29 mouse cellular contexts compared by ENCODE assay signal in the genomic region with DNA sequence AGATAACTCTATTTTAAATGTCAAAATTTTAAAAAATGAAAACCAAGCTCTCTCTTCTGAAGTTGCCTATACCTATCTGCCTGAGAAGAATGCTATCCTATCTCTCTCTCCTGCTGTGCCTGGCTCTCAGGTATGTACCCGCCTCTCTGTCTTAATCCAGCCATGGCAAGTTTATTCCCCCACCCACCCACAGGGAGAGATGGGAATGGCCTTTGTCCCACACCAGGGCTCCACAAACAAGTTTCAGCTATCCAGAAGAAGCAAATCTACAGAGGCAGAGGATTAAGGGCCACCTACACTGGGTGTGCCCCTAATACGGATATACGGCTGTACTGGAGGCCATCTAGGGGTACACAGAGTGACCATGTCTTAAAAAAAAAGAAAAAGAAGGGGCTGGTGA. TPM values are rescaled to one million over a fixed set of nuclear protein-coding genes. Genes with fewer than 3 reads are reported as not detected.
"Had no signal": no experiment of that assay in that cellular context is flagged by ENCODE, and none has a peak within 500 bp of the region (broad histone marks: within the 10 kb centered on the region; RNA-seq: fewer than 3 reads in every experiment).

No protein-coding gene starts in this region.

- H3K4me2 ChIP-seq: limb, embryonic 12.5 days; limb, embryonic 15.5 days; liver, embryonic 11.5 days; lung, embryonic 14.5 days; midbrain, embryonic 13.5 days; neural tube, embryonic 13.5 days had no signal

- H3K4me3 ChIP-seq: limb, embryonic 12.5 days; limb, embryonic 15.5 days; megakaryocyte, embryonic 14.5 days; midbrain, embryonic 10.5 days; midbrain, embryonic 13.5 days; myocyte; neural tube, embryonic 13.5 days had no signal

- ATAC-seq: liver, postnatal 0 days; midbrain, embryonic 13.5 days; midbrain, embryonic 16.5 days had no signal

- H3K9ac ChIP-seq: limb, embryonic 12.5 days; limb, embryonic 15.5 days; liver, embryonic 14.5 days; liver, postnatal 0 days; lung, embryonic 14.5 days; midbrain, embryonic 13.5 days; neural tube, embryonic 13.5 days had no signal

- DNase-seq: left cerebral cortex, postnatal 4 days; liver, postnatal 0 days; lung, embryonic 14.5 days; lung, postnatal 10 days; lung, postnatal 36 days; thymus, adult 18-20 months; thymus, postnatal 14 days; thymus, postnatal 4 days had no signal

- H3K27me3 ChIP-seq: limb, embryonic 12.5 days; limb, embryonic 15.5 days; midbrain, embryonic 13.5 days; neural tube, embryonic 13.5 days had no signal

- H3K27ac ChIP-seq: limb, embryonic 12.5 days; limb, embryonic 15.5 days; liver, embryonic 14.5 days; midbrain, embryonic 10.5 days; midbrain, embryonic 13.5 days; neural tube, embryonic 13.5 days had no signal

- H3K9me3 ChIP-seq: limb, embryonic 12.5 days; limb, embryonic 15.5 days; megakaryocyte, embryonic 14.5 days; midbrain, embryonic 10.5 days; midbrain, embryonic 13.5 days; neural tube, embryonic 13.5 days had no signal

RNA-seq across cellular contexts. Expression of a gene that starts 34.9 kb away (rescaled TPM):
- total RNA-seq: layer of hippocampus, adult 18-20 months; monocyte, adult 5-6 weeks; neutrophil, adult 5-6 weeks had no signal
- polyA plus RNA-seq: limb, embryonic 15.5 days; liver, embryonic 14.5 days; lung, embryonic 14.5 days; myocyte; small intestine, adult 2 months; testis, adult 2 months had no signal

RNA-seq across cellular contexts. Expression of a gene that starts 49.9 kb away (rescaled TPM):
- total RNA-seq: layer of hippocampus, adult 18-20 months; layer of hippocampus, postnatal 14 days; left cerebral cortex, adult 8-10 months; left cerebral cortex, postnatal 14 days; left cerebral cortex, postnatal 4 days; monocyte, adult 5-6 weeks; neutrophil, adult 5-6 weeks had no signal
- polyA plus RNA-seq: intestine, embryonic 14.5 days; limb, embryonic 12.5 days; liver, embryonic 14.5 days; liver, postnatal 0 days; lung, embryonic 14.5 days; midbrain, embryonic 10.5 days; midbrain, embryonic 13.5 days; midbrain, embryonic 16.5 days; small intestine, adult 2 months; spleen, adult 2 months; stomach, embryonic 16.5 days; testis, adult 2 months had no signal
